Mouse (Mus musculus): ENCODE data around the gene Spryd7.
A peak's percentile ranks its signal among the peaks of the same experiment; 100 is the strongest.
"Not testable (repeated sequence)": the region's sequence is repeated elsewhere in the genome, so short reads cannot be mapped to it uniquely, and the experiment has no call there.

Spryd7 gene

DNA sequence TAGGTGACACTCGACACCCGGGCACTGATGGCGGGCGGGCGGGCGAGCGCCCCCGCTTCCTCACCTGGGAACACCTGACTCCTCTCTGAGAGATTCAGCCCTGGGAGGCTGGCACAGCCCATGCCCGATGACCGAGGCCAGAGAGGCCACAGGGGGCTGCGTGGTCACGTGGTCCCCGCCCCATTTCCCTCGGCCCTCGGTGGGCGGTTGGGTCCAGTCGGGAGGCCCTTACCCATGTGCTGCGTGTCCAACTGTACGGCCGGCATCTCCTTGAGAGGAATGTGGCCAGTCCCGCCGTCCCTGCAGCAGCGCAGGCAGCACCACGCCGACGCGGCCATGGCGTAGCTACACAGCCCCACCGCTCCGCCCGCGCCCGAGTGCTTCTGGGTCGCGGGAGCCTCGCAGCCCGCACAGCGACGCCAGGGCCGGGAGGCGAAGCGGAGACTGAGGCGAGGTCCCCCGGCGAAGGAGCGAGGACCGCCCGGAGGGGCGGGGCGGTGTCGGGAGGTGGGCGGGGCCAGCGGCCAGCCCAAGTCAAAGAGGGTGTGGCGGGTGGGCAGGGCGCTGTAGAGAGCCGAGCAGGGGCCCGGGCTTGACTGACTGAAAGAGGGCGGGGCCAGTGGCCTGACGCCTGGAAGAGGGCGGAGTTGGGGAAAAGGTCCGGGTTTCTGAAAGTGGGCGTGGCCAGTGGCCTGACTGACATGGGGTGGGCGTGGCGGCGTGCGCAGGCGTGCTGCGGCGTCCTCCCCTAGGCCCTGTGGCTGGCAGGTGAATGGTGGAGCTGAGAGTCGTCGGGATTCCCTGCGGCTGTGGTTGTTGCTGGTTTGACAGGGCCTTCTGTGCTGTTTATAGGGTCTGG, at the start of gene Spryd7:
Gene Spryd7 (minus strand): TSS at position 598 of the 859 bp plus-strand sequence.
- DNase-seq (ENCODE audit: low spot score) = peak; percentile 98

DNA sequence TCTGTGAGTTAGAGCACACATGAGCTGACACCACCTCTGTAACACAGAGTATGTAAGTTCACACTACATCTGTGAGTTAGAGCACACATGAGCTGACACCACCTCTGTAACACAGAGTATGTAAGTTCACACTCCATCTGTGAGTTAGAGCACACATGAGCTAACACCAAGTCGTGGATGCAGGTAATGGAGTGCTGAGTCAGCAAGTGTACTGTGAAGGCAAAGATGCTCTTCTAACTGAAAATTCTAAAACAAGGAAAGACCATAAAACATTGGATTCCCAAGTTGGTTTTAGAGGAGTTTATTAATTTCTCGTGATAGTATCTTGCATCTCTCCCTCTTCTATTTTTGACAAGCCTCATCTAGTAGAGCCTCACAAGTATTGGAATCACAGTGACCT, 49.4 kb upstream of the Spryd7 start:
- not testable (repeated sequence) for DNase-seq (ENCODE audit: low spot score)

DNA sequence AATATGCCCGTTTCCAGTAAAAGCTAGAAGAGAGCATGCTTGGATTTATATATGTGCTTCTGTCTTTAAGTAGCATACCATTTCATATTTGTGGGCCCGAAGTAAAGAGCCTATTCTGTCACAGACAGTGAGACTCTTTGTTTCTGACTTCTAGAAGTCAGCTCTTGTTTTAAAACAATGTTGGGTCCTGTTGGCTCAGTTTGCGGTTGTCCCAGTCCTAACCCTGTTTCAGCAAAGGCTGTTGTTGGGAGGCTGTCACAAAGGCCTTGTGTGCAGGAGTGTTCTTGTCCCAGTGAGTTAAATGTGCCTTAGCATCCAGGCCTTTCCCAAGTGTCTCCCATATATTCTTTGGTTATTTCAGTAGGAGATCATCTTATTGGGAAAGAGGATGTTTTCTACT, 47.4 kb upstream of the Spryd7 start:
- DNase-seq (ENCODE audit: low spot score) = no peak

DNA sequence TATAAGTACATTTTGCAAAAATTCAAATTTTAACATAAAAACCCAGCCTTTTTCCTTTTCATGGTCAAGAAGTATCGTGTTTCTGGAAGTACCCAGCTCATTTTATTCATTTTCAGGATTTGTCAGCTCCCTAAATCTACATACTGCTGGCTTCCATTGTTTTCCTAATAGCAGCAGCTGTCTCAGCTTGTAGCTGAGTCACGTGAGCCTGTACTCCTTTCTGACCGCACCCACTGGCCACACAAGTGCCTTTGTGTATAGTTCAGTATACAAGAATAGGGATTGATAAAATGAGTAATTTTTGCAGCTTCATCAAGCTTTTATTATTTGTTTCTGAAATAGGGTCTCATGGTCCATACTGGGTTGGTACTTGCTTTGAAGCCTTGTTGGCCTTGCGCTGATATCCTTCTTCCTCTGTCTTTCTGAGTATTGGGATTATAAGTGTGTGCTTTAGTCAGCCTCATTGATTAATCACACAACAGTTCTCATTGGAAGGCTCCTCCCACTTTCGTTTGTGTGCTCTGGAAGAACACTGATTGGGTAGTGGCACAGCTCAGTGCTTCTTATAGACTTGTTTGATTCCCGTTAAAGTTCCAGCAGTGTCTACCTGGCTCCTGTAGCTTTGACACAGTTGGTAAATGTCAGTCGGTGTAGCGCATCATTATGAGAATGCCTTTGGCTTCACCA, 46.5 kb upstream of the Spryd7 start:
- no peak for DNase-seq (ENCODE audit: low spot score)

DNA sequence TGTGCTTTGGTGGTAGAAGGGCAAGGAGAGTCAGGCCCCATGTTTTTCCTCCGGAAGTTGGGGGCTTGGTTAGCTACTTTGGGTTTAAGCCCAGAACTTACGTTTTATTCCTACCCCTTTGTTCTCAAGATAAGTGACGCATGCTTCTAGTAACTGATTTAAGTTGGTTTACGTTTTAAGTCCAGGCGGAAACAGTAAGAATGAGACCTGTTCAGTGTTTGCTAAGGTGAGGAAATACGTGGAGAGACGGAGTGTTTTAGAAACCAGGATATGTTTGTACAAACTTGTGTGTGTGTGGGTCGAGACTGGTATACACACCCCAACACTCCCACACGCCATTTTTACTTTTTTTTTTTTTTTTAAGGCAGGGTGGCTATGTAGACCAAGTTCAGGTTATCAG, 44.7 kb upstream of the Spryd7 start:
- DNase-seq (ENCODE audit: low spot score) = no peak

DNA sequence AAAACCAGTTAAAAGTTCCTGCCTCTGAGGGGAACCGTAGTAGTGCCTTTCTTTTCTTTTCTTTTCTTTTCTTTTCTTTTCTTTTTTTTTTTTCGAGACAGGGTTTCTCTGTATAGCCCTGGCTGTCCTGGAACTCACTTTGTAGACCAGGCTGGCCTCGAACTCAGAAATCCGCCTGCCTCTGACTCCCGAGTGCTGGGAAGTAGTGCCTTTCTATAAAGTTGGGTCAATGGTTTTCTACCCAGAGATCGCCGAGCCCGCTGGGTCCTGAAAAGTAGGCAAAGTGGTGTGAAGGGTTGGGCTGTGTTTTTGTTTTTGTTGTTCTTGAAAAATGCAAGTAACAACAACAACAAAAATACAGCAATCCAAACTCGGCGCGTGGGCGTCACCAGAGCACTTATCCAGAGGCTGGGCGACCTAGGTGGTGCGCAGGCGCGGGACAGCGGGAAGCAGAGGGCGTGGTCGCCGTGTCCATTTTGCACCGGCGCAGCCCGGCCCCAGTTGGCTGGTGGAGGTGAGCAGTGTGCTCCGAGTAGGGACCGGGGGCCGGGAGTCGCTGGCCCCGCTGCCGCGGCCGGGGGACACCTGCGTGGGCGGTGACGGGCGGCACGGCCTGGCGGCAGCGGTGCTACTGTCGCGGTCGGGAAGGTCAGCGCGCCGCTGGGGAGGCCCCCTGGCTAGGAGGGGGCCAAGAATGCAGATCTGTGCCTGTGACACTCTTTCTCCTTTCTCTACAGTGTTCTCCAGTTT, 42.5 kb upstream of the Spryd7 start:
- DNase-seq (ENCODE audit: low spot score) = peak; percentile 93

DNA sequence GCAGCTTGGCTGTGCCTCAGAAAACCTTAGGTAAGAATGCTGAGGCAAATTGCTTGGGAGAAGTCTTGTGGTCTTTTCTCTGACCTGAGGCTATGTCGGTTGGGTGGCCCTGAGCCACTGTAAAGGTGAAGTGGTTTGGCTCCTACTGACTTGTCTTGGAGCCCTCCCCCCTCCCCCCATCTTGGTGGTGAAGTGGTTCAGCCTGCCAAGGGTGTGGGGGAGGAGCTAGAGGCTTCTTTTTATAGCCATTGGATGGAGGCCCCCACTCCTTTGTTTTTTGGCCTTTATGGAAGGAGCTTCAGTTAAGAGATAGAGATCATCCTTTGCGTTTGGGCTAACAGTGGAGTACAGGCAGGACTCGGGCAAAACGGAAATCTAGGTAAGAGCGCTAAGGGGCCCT, 41.3 kb upstream of the Spryd7 start, which contains the start of gene Trim13:
Gene Trim13 (plus strand): TSS at position 280 of the 400 bp plus-strand sequence.
- no peak for DNase-seq (ENCODE audit: low spot score)

DNA sequence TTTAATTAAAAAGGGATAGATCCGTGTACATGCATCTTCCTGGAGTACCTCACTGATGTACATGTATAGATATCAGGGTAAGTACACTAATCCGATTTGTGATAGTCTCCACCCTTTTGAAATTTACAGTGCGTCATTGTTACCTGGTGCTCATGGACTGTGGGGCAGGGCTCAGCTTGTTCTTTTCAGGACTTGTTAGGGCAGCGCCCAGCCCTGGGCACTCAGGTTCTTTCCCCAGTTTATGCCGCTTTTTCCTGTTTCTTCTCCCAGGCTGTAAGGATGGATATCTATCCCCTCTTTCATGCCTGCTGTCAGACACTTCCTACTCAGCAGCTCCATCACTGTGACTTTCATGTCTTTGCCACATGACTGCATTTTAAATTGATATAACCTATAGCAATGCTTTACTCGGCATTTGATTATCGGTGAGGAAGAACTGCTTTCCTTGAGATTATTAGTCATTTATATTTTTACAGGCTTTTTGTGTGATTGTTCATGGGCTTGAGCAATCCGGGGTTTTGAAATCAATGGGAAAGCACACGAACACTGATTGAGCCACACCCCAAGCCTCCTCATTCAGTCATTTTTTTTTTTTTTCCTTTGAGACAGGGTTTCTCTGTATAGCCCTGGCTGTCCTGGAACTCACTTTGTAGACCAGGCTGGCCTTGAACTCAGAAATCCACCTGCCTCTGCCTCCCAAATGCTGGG, 40.2 kb upstream of the Spryd7 start:
- no peak for DNase-seq (ENCODE audit: low spot score)

DNA sequence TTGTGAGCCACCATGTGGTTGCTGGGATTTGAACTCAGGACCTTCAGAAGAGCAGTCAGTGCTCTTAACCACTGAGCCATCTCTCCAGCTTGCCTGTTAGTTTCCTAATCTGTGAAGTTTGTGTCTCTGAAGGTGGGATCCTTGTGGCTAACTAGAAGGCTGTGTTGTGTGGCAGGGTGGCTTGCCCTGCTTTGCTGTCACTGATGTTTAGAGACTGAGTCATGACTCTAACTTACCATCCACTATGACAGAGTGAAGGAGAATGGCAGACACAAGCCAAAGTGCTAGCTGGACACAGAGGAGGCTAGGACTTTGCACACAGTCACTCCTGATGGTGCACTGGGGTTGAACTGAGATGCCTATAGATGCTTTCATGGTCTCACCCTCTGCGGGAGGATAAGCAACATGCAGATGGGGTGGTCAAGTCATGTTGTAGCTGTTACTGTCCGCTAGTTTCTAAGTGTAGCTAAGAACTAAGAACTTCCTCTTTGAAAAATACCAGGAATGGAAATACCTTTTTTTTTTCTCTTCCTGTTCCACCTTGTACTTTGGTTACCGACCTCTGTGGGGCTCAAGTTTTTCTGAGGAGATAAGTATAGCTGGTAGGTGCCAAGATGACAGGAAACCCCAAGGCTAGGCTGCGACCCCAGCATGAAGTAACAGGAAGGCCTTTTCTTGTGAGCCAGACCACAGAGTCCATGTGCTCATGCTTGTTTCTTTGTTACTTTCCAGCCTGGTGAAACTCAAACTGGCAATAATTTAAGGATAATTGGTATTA, 32.8 kb upstream of the Spryd7 start:
- DNase-seq (ENCODE audit: low spot score) = no peak

DNA sequence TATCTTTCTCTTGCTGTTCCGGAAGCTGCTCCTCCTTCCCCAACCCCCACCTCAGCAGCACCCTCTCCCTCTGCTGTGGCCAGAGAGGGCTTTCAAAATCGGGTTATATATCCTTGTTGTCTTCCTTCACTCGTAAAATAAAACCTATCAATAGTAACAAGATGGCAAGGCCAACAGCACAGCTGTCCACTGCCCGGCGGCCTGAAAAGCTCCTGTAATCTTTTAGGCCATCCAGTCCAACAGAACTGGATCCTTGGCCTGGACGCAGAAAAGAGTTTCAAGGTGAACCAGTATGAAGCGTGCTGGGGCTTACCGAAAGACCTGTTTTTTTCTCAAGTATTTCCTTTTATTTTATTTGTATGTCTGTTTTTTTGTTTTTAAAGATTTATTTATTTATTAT, 19.3 kb upstream of the Spryd7 start:
- DNase-seq (ENCODE audit: low spot score) = no peak

DNA sequence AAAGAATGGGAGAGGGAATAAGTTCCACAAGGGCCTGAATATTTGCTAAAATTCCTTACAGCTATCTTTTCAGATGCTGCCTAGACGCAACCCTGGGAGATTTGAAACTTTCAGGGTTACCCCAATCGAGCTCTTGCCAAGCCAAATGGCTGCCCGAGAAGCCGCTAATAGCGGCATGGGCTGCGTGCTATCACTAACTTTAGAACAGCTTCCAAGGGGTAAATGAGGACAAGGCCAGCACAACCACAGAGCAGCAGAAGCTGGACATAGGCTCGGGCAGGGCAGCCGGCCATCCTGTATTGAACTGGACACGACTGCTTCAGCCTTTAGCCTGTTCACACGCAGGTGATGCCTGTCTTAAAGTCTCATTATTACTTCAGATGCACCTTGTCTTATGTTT, 18.4 kb upstream of the Spryd7 start:
- DNase-seq (ENCODE audit: low spot score) = no peak

DNA sequence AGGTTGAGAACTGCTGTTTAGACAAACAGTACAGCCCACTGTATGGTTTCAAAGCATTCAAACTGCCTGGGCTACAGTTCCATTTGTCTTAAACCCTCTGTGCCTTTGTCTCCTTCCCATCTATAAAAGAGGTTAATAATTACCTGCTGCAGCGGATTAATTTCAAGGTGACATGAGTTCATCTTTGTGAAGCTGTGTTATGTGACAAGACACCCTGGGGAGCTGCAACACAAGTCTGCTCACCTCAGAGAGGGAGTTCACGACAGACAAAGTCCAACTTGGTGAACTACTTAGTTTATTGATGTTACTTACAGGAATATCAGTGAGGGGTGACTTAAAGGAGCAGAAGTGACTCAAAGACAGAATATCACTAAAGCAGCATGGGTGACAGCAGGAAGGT, 15.4 kb upstream of the Spryd7 start:
- no peak for DNase-seq (ENCODE audit: low spot score)

DNA sequence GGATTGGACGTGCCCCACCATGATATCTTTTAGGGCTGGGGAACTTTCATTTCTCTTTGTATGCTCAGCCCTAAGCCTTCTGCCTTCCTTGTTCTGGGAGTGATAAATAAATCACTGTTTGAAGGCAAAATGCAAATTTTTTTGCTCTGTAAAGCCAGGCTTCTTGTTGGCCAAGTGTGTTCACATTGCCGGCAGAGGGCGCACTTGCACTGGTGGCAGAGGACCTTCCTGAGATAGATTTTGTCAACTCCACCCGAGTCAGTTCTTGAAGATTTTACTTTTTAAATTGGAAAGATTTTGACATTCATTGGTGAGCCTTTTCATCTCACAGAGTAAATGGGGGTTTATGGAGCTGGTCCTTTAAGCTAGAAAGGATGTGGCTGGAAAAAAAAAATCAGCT, 14.7 kb upstream of the Spryd7 start:
- DNase-seq (ENCODE audit: low spot score) = peak; percentile 82

DNA sequence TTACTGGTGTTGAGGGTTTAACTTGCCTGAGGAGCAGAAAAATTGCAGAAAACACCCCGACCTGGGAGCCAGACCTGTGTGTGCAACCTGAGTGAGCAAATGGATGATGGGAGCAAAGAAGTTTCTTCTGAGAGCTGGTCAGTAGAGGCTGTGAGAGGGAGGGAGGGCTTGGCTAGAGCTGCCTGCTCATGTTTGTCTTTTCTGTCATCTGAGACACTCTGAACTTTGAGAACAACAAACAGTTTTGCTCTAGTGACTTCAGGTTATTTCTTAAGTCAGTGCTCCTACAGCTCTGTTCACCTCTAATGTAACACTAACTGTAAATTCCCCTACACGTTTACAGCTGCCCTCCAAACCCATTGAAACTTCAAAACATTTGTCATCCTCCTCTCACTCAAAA, 12.7 kb upstream of the Spryd7 start:
- DNase-seq (ENCODE audit: low spot score) = no peak

DNA sequence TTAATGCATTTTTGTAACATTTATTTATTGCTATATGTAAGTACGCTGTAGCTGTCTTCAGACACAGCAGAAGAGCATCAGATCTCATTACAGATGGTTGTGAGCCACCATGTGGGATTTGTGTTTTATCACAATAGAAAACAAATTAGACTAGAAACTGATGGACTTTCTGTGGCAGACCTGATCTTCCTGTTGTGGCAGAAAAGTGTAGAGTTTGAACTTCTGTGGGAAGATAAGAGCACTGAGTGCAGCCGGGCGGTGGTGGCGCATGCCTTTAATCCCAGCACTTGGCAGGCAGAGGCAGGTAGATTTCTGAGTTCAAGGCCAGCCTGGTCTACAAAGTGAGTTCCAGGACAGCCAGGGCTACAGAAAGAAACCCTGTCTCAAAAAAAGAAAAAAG, 9.5 kb upstream of the Spryd7 start:
- DNase-seq (ENCODE audit: low spot score) = not testable (repeated sequence)

DNA sequence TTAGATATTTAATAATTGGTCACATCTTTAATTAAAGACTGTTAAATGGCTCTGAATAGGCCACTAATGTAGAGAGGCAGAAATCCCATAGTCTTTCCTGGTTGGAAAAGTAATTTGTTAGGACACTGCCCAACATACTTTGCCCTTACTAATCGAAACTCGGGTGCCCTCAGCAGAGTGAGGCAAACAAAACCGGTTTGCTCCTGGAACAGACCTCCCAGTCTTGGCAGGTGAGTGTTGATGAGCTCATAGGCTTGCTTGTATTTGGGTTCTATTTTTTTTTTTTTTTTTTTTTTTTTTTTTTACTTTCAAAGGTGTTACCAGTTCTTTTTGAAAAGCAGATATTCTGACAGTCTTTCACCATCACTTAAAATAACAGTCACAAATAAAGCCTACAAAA, 3.2 kb upstream of the Spryd7 start:
- peak; percentile 48 for DNase-seq (ENCODE audit: low spot score)

DNA sequence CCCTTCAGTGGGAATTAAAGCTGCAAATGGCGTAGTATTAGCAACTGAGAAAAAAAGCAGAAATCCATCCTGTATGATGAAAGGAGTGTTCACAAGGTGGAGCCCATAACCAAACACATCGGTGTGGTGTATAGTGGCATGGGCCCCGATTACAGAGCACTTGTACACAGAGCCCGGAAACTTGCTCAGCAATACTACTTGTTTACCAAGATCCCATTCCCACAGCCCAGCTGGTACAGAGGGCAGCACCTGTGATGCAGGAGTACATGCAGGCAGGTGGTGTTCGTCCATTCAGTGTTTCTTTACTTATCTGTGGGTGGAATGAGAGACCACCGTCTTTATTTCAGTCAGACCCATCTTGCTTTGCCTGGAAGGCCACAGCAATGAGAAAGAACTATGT, 2.2 kb upstream of the Spryd7 start:
- no peak for DNase-seq (ENCODE audit: low spot score)

DNA sequence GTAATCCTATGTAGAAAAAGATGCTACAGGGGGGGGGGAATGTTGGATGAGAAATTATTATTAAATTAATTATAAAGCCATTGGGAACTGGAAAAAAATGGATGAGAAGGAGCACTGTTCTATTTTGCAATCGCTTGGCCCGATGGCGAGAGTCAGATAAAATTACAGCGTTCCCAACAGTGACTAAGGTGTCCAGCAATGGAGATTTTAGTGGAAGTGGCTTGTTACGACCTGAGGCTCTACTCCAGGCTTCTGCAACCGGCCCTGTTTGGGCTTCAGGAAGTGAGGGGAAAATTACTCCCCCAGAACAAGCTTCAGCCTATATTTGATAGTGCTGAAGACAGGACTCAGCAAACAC, 776 bp downstream of the Spryd7 start:
- no peak for DNase-seq (ENCODE audit: low spot score)

DNA sequence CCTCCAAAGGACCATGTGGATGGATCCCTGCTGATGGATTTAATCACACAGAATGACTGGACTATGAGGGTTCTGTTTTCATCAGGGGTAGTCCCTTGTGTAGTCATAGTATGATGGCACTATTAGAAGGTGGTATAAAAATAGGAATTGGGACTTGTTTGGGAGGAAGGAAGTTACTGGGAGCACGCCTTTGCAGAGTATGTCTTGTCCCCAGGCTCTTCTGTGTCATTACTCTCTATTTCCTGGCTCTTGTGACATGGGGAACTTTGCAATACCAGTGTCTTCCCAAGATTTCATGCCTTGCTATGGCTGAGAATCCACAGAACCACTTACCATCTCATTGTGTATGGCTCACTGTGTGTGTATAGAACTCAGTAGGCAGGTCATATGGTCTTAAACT, 8.1 kb downstream of the Spryd7 start:
- DNase-seq (ENCODE audit: low spot score) = peak; percentile 16

DNA sequence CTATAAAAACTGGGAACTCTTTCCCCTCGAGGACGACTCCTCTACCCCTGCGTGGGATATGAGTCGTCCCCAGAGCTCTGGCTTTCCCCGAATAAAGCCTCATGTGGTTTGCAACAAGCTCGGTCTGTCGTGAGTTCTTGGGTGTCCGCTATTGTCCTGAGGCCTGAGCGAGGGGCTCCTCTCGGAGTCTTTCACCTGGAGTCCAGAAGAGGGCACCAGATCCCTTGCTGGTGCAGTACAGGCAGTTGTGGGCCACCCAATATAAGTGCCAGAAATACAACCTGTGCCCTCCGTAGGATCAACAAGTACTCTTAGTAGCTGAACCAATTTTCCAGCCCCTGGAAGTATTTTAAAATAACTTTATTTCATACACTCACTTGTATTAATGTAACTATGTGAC, 18.9 kb downstream of the Spryd7 start:
- not testable (repeated sequence) for DNase-seq (ENCODE audit: low spot score)

DNA sequence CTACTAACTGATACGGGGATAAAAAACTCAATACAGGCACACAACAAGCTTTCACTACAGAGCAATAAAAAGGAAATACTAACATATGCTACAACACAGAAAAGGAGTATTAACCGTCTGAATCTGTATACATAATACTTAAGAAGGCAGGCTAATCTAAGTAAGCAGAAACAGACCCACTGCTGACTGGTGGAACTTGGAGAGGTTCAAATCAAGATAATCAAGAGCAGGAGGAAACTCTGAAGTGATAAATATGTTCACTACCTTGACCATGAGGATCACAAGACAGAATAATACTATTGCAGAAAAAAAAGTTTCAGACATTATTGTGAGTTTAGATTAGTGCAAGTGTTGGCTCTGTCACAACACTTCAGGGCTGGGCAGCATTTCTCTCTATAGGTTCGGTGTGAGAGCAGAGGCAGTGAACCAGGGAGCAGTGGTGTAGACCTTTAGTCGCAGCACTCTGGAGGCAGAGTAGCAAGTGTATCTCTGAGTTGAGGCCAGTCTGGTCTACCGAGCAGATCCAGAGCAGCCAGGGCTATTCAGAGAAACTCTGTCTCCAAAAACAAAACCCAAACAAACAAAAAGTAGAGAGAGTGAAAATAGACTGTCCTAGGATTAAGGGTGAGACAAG, 19.9 kb downstream of the Spryd7 start:
- no peak for DNase-seq (ENCODE audit: low spot score)

Measured in lung, postnatal 25 days (tissue).